Comparison of ENCODE assay signal across 16 mouse cellular contexts in the genomic region with DNA sequence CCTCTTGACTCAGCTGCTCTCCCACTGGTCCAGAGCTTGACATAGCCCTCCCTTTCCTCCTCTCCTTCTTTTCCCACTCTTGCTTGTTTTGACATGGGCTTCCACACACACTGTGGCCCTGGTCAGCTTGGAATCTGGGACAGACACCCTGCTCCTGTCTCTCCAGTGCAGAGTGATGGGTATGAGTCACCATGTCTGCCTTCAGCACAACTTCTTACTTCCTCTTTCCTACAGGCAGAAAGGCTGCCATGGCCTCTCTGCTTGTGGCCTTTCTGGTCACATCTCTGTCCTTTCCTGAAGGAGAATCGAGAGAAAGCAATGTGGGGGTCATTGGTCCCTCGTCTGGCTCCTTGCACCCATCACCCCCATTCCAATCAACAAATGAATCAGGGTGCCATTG. TPM values are rescaled to one million over a fixed set of nuclear protein-coding genes. Genes with fewer than 3 reads are reported as not detected.
A peak's percentile ranks its signal among the peaks of the same experiment; 100 is the strongest.
DNase-seq lines count a peak whose midpoint lies in the region; ATAC-seq and TF ChIP-seq lines count a peak whose summit lies in the region.
"Had no signal": no experiment of that assay in that cellular context is flagged by ENCODE, and none has a peak within 500 bp of the region (broad histone marks: within the 10 kb centered on the region; RNA-seq: fewer than 3 reads in every experiment).

No protein-coding gene starts in this region.

- no peak overlapping the region for H3K4me3 ChIP-seq in heart, embryonic 14.5 days (ENCODE audit: control insufficient read depth in 1 of 2, insufficient read depth in 1 of 2, low read depth in 1 of 2, low read length in 2 of 2)
- H3K4me3 ChIP-seq in spleen, adult 2 months (ENCODE audit: extremely low read depth, insufficient read depth, insufficient read length): peak overlapping the region; percentile 61
- H3K4me3 ChIP-seq: erythroblast, embryonic 14.5 days; limb, embryonic 13.5 days; midbrain, embryonic 15.5 days; neural tube, embryonic 12.5 days had no signal

- 75% methylated on average over 2 of the region's 2 CpGs for WGBS in heart, embryonic 14.5 days
- WGBS in spleen, adult 2 months: 37% methylated on average over 2 of the region's 2 CpGs

- peaks cover 0 to 2% of the 10 kb centered on the region in 2 experiments; a peak in 1 of 4 replicates for H3K4me1 ChIP-seq in heart, embryonic 14.5 days (ENCODE audit: control insufficient read depth in 2 of 2, insufficient read depth in 2 of 2, low read length in 2 of 2)
- peaks cover 19% of the 10 kb centered on the region for H3K4me1 ChIP-seq in spleen, adult 2 months (ENCODE audit: control insufficient read depth, insufficient read depth, insufficient read length)
- H3K4me1 ChIP-seq: limb, embryonic 13.5 days; midbrain, embryonic 15.5 days; neural tube, embryonic 12.5 days had no signal

- no peak overlapping the region for H3K9ac ChIP-seq in heart, embryonic 14.5 days (ENCODE audit: low read length)
- H3K9ac ChIP-seq: limb, embryonic 13.5 days; midbrain, embryonic 15.5 days; neural tube, embryonic 12.5 days had no signal

- peak overlapping the region; percentile 15; the same call in 1 of the 2 replicates for H3K4me2 ChIP-seq in heart, embryonic 14.5 days (ENCODE audit: low read length)
- H3K4me2 ChIP-seq: limb, embryonic 13.5 days; midbrain, embryonic 15.5 days; neural tube, embryonic 12.5 days had no signal

- H3K27ac ChIP-seq in heart, embryonic 14.5 days (replicated peaks in 1 of 2; ENCODE audit: control insufficient read depth in 1 of 2, insufficient read depth in 1 of 2, low read depth in 2 of 2, low read length in 2 of 2): no peak overlapping the region
- H3K27ac ChIP-seq in spleen, adult 2 months (ENCODE audit: insufficient read depth, low read length): peak overlapping the region; percentile 94
- H3K27ac ChIP-seq: limb, embryonic 13.5 days; midbrain, embryonic 15.5 days; neural tube, embryonic 12.5 days had no signal

- no peak for DNase-seq in heart, adult 9 months (ENCODE audit: low spot score in 2 of 2)
- DNase-seq in spleen, adult 2 months (ENCODE audit: low read depth in 1 of 2, low spot score in 2 of 2): no peak
- no peak for DNase-seq in spleen, postnatal 4 days (ENCODE audit: low spot score in 2 of 2)
- no peak for DNase-seq in ovary, adult 18-20 months (ENCODE audit: low spot score)
- DNase-seq in right cerebral cortex, adult 2 months (ENCODE audit: low spot score in 2 of 2): no peak
- DNase-seq: cerebellum, adult 18-20 months; heart, postnatal 10 days; kidney, postnatal 36 days; lung, postnatal 10 days; retina, postnatal 1 day had no signal

- H3K9me3 ChIP-seq in heart, embryonic 14.5 days (ENCODE audit: control insufficient read depth, low read length): no peaks in the 10 kb centered on the region
- H3K9me3 ChIP-seq: limb, embryonic 13.5 days; midbrain, embryonic 15.5 days; neural tube, embryonic 12.5 days had no signal

- no peak for TF ChIP-seq CTCF in spleen, adult 2 months (IDR thresholded peaks at IDR 0.05; ENCODE audit: extremely low read depth, insufficient read depth, insufficient read length, insufficient replicate concordance)

- ATAC-seq in heart, embryonic 14.5 days (ENCODE audit: insufficient number of reproducible peaks, insufficient read depth, low FRiP score, low read depth): no peak
- ATAC-seq in granulocyte monocyte progenitor cell, adult 5-6 weeks (replicated peaks; ENCODE audit: poor library complexity, severe bottlenecking): peak; percentile 96
- ATAC-seq: midbrain, embryonic 15.5 days had no signal

- no peaks in the 10 kb centered on the region for H3K36me3 ChIP-seq in heart, embryonic 14.5 days (ENCODE audit: control insufficient read depth, insufficient read depth, low read length)
- H3K36me3 ChIP-seq in spleen, adult 2 months (ENCODE audit: control insufficient read depth, insufficient read depth, low read length): peaks cover 21% of the 10 kb centered on the region
- H3K36me3 ChIP-seq: limb, embryonic 13.5 days; midbrain, embryonic 15.5 days; neural tube, embryonic 12.5 days had no signal

- peak; percentile 10; the same call in 1 of the 2 replicates for TF ChIP-seq POLR2A in spleen, adult 2 months (IDR thresholded peaks at IDR 0.05; ENCODE audit: low read depth, low read length)

- no peaks in the 10 kb centered on the region for H3K27me3 ChIP-seq in heart, embryonic 14.5 days (ENCODE audit: control insufficient read depth, insufficient read depth, low read length)
- no peaks in the 10 kb centered on the region for H3K27me3 ChIP-seq in spleen, adult 2 months (ENCODE audit: control insufficient read depth, insufficient read depth, low read length)
- H3K27me3 ChIP-seq: limb, embryonic 13.5 days; midbrain, embryonic 15.5 days; neural tube, embryonic 12.5 days had no signal

RNA-seq across cellular contexts. Expression of a gene that starts 2.7 kb away (rescaled TPM):
- polyA plus RNA-seq in heart, embryonic 14.5 days (2014; fragmentation: Nextera tagmentation; extraction: Ambion mirVana): 20.7 and 25.2 TPM in 2 replicates
- polyA plus RNA-seq in spleen, adult 2 months (2012; rRNA removed): 66.3 and 73.5 TPM in 2 replicates
- total RNA-seq in granulocyte monocyte progenitor cell, adult 5-6 weeks (2014; fragmentation: Nextera tagmentation): not detected in 2 replicates
- total RNA-seq in granulocyte monocyte progenitor cell, adult 5-6 weeks (2017): 0.60 and 1.3 TPM in 2 replicates
- polyA plus RNA-seq: erythroblast, embryonic 14.5 days had no signal

RNA-seq across cellular contexts. Expression of a gene that starts 11.1 kb away (rescaled TPM):
- polyA plus RNA-seq in heart, embryonic 14.5 days (2014; fragmentation: Nextera tagmentation; extraction: Ambion mirVana): 5.8 and 6.3 TPM in 2 replicates
- polyA plus RNA-seq in spleen, adult 2 months (2012; rRNA removed): 9.9 and 10.4 TPM in 2 replicates
- total RNA-seq in granulocyte monocyte progenitor cell, adult 5-6 weeks (2014; fragmentation: Nextera tagmentation): 8.3 and 10.3 TPM in 2 replicates
- 9.4 and 16.1 TPM in 2 replicates for total RNA-seq in granulocyte monocyte progenitor cell, adult 5-6 weeks (2017)
- polyA plus RNA-seq: erythroblast, embryonic 14.5 days had no signal

RNA-seq across cellular contexts. Expression of a gene that starts 20.9 kb away (rescaled TPM):
- polyA plus RNA-seq in heart, embryonic 14.5 days (2014; fragmentation: Nextera tagmentation; extraction: Ambion mirVana): 37.6 and 40.2 TPM in 2 replicates
- polyA plus RNA-seq in spleen, adult 2 months (2012; rRNA removed): 50.8 and 54.3 TPM in 2 replicates
- total RNA-seq in granulocyte monocyte progenitor cell, adult 5-6 weeks (2014; fragmentation: Nextera tagmentation): 0.58 and 1.4 TPM in 2 replicates
- 4.1 and 6.3 TPM in 2 replicates for total RNA-seq in granulocyte monocyte progenitor cell, adult 5-6 weeks (2017)
- polyA plus RNA-seq: erythroblast, embryonic 14.5 days had no signal

RNA-seq across cellular contexts. Expression of a gene that starts 31.3 kb away (rescaled TPM):
- 3.3 and 5.1 TPM in 2 replicates for polyA plus RNA-seq in heart, embryonic 14.5 days (2014; fragmentation: Nextera tagmentation; extraction: Ambion mirVana)
- 0.43 and 0.82 TPM in 2 replicates for polyA plus RNA-seq in spleen, adult 2 months (2012; rRNA removed)
- total RNA-seq in granulocyte monocyte progenitor cell, adult 5-6 weeks (2014; fragmentation: Nextera tagmentation): 11.1 TPM in 1 of 2 replicates, not detected in the other
- total RNA-seq in granulocyte monocyte progenitor cell, adult 5-6 weeks (2017): 3.1 TPM in 1 of 2 replicates, not detected in the other
- polyA plus RNA-seq: erythroblast, embryonic 14.5 days; midbrain, embryonic 15.5 days had no signal

RNA-seq across cellular contexts. Expression of a gene that starts 31.3 kb away (rescaled TPM):
- not detected in 2 replicates for polyA plus RNA-seq in heart, embryonic 14.5 days (2014; fragmentation: Nextera tagmentation; extraction: Ambion mirVana)
- polyA plus RNA-seq in spleen, adult 2 months (2012; rRNA removed): 9.5 and 11.6 TPM in 2 replicates
- total RNA-seq in granulocyte monocyte progenitor cell, adult 5-6 weeks (2014; fragmentation: Nextera tagmentation): not detected in 2 replicates
- total RNA-seq in granulocyte monocyte progenitor cell, adult 5-6 weeks (2017): not detected in 2 replicates
- total RNA-seq: heart, postnatal 10 days had no signal
- polyA plus RNA-seq: erythroblast, embryonic 14.5 days; limb, embryonic 13.5 days; midbrain, embryonic 15.5 days; neural tube, embryonic 12.5 days had no signal
